Mouse (Mus musculus): Measurements from ENCODE around the gene Mdc1. TPM values are rescaled to one million over a fixed set of nuclear protein-coding genes. Genes with fewer than 3 reads are reported as not detected.
A peak's percentile ranks its signal among the peaks of the same experiment; 100 is the strongest.

The Mdc1 gene
- polyA plus RNA-seq, 1 experiment: 3.2 TPM

DNA sequence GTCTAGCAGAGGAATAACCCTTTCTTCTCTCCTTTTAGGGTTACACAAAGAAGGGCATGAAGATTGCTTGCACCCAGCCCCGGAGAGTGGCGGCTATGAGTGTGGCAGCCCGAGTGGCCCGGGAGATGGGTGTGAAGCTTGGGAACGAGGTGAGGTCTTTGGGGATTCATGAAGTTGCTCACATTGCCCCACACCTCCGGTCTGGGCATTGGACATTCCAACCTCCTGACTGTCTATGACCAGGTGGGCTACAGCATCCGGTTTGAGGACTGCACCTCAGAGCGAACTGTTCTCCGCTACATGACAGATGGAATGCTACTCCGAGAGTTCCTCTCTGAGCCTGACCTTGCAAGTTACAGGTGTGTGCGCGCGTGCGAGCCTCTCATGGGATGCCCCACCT is 42.5 kb downstream of the Mdc1 start:
- TF ChIP-seq CTCF (IDR thresholded peaks at IDR 0.05; ENCODE audit: extremely low read depth, insufficient read length, insufficient replicate concordance, low read depth, low read length): no peak
- TF ChIP-seq POLR2A (IDR thresholded peaks at IDR 0.05; ENCODE audit: low read depth, low read length): no peak
- 94% methylated on average over 14 of the region's 14 CpGs for WGBS
- H3K27me3 ChIP-seq (ENCODE audit: control insufficient read depth, insufficient read depth, low read length): no peaks in the 10 kb centered on the region
- peaks cover 2% of the 10 kb centered on the region for H3K4me1 ChIP-seq (ENCODE audit: control insufficient read depth, insufficient read depth, insufficient read length, low read length)
- H3K27ac ChIP-seq (ENCODE audit: insufficient read depth, low read depth, low read length): no peak overlapping the region
- no peak overlapping the region for H3K4me3 ChIP-seq (ENCODE audit: low read depth, low read length)
- peaks cover 62% of the 10 kb centered on the region for H3K36me3 ChIP-seq (ENCODE audit: control insufficient read depth, insufficient read depth, low read length)

DNA sequence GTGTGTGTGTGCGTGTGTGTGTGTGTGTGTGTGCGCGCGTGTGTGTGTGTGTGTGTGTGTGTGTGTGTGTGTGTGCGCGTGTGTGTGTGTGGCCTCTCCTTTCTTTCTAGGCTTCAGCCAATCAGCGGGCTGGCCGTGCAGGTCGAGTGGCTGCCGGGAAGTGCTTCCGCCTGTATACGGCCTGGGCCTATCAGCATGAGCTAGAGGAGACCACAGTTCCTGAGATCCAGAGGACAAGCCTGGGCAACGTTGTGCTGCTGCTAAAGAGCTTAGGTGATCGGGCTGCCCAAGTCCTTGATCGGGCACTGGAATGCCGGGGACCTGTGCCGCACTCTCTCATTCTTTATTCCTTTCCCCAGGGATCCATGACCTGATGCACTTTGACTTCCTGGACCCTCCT is 46.4 kb downstream of the Mdc1 start:
- 91% methylated on average over 11 of the region's 17 CpGs for WGBS
- Histone ChIP-seq H3K4me1 (ENCODE audit: control insufficient read depth, insufficient read depth, insufficient read length, low read length) (no peaks in the 10 kb centered on the region), H3K36me3 (ENCODE audit: control insufficient read depth, insufficient read depth, low read length) (peaks cover 81% of the 10 kb centered on the region), H3K27ac (ENCODE audit: insufficient read depth, low read depth, low read length) (no peak overlapping the region), H3K27me3 (ENCODE audit: control insufficient read depth, insufficient read depth, low read length) (no peaks in the 10 kb centered on the region), H3K4me3 (ENCODE audit: low read depth, low read length) (no peak overlapping the region)
- TF ChIP-seq POLR2A (IDR thresholded peaks at IDR 0.05; ENCODE audit: low read depth, low read length): no peak
- no peak for TF ChIP-seq CTCF (IDR thresholded peaks at IDR 0.05; ENCODE audit: extremely low read depth, insufficient read length, insufficient replicate concordance, low read depth, low read length)

DNA sequence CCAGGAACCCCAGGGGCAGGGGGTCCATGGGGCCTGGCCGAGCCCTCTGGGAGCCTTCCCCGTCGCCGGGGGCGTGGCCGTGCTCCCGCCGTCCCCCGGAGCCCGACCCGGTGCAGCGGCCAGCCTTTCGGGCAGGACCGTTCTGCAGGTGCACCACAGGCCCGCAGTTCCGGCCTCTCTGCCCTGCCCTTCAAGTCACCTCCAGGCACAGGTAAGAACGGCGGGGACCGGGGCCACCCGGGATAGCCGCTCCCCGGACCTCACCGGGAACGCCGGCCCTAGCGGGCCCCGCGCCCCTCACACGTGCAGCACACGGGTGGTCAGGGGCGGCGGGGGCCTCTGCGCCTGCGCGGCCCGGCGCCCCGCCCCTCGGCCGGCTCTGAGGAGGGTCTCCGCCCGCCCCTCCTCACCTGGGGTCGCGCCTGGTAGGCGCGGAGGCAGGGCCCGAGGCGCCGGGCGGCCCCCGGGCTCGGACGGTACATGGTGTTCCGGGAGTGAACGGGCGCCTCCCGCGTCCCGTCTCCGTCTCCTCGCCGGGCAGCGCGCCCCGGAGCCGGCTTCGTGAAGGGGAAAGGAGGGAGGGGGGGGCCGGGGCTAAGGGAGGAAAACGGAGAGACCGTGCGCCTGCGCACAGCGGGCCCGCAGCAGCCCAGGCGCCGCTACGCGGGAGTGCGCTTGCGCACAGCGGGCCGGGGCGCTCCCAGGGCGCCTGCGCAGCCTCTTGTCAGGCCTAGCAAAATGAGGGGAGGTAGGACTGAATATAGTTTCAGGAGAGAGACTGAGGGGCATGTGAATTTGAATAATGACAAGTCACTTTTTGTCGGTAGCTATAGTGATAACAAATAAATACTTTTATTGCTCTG is 55.7 kb downstream of the Mdc1 start, which contains the start of gene 2310061I04Rik:
Gene 2310061I04Rik (minus strand): TSS at position 651 of the 863 bp plus-strand sequence.
- Histone ChIP-seq H3K36me3 (ENCODE audit: control insufficient read depth, insufficient read depth, low read length) (peaks cover 21% of the 10 kb centered on the region), H3K4me3 (ENCODE audit: low read depth, low read length) (peak within 1 kb of the TSS; percentile 94), H3K27ac (ENCODE audit: insufficient read depth, low read depth, low read length) (peak within 1 kb of the TSS; percentile 51), H3K27me3 (ENCODE audit: control insufficient read depth, insufficient read depth, low read length) (no peaks in the 10 kb centered on the region), H3K4me1 (ENCODE audit: control insufficient read depth, insufficient read depth, insufficient read length, low read length) (peaks cover 7% of the 10 kb centered on the region)
- WGBS: under 1% methylated on average over 82 of the region's 86 CpGs
- no peak for TF ChIP-seq CTCF (IDR thresholded peaks at IDR 0.05; ENCODE audit: extremely low read depth, insufficient read length, insufficient replicate concordance, low read depth, low read length)
- TF ChIP-seq POLR2A (IDR thresholded peaks at IDR 0.05; ENCODE audit: low read depth, low read length): no peak

DNA sequence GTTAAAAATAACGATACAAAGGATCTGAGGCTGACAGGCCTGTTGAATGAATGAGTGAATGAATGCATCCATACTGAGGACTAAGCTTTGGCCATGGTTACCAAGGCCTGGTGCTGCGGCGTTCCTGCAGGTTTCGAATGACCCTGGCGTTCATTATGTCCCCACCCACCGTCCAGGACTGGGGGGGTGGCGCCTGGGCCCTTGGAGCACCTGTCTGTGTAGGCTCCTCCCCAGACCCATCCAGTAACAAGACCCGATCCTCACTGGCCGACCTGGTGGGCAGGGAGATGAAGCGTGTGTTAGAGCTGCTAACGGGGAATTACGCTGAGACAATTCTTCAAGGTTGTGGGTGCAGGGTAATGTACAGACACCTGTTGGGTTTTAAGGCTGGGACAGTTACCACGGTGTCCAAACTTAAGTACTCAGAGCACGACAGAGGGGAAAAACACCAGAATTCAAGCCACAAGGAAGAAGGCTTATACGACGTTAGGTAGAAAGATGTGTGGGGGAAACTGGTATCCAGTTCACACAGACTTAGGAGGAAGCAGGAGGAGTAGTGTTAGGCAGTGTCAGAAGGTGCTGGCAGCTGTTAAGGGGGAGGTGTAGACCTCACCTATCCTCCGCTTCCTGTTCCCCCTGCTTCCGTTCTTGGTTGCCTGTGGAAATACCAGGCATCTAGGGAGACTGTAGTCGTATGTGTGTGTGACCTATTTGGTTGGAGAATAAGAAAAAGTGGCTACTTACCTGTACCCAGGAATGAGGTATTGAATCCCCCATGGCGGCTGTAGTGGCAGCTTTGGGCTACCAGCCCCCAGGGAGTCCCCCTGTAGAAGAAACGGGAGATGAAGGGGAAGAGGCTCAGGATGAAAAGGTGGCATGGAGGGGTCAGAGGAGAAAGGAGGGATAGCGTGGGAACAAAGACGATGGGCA is 56.6 kb downstream of the Mdc1 start:
- TF ChIP-seq CTCF (IDR thresholded peaks at IDR 0.05; ENCODE audit: extremely low read depth, insufficient read length, insufficient replicate concordance, low read depth, low read length) (no peak), POLR2A (IDR thresholded peaks at IDR 0.05; ENCODE audit: low read depth, low read length) (no peak)

DNA sequence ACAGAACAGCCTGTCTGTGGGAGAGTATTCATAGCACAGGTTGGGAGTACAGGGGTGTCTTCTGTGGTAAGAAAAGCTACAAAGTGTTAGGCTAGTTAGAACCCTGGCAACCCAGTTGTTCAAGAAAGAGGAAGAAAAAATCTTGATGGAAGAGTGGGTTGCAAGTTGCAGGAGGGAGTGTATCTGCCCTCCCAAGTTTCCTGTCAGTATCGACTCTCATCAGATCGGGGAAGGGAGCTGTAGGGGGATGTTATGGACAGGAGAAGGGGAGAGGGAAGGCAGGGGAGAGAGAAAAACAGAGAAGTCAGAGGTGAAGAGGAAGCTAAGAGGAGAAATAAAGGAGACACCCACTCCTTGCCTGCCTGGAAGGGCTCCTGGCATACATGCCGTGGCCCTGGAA is 59.3 kb downstream of the Mdc1 start:
- Histone ChIP-seq H3K4me3 (ENCODE audit: low read depth, low read length) (no peak overlapping the region), H3K36me3 (ENCODE audit: control insufficient read depth, insufficient read depth, low read length) (peaks cover 11% of the 10 kb centered on the region), H3K27ac (ENCODE audit: insufficient read depth, low read depth, low read length) (no peak overlapping the region), H3K4me1 (ENCODE audit: control insufficient read depth, insufficient read depth, insufficient read length, low read length) (peaks cover 7% of the 10 kb centered on the region), H3K27me3 (ENCODE audit: control insufficient read depth, insufficient read depth, low read length) (no peaks in the 10 kb centered on the region)
- WGBS: 88% methylated on average over 3 of the region's 3 CpGs
- no peak for TF ChIP-seq POLR2A (IDR thresholded peaks at IDR 0.05; ENCODE audit: low read depth, low read length)
- TF ChIP-seq CTCF (IDR thresholded peaks at IDR 0.05; ENCODE audit: extremely low read depth, insufficient read length, insufficient replicate concordance, low read depth, low read length): no peak

More for the DNA sequence above, 56.6 kb downstream of the Mdc1 start:
- no peak overlapping the region for H3K27ac ChIP-seq (ENCODE audit: insufficient read depth, low read depth, low read length)
- H3K27me3 ChIP-seq (ENCODE audit: control insufficient read depth, insufficient read depth, low read length): no peaks in the 10 kb centered on the region
- WGBS: 34% methylated on average over 23 of the region's 23 CpGs
- peaks cover 14% of the 10 kb centered on the region for H3K36me3 ChIP-seq (ENCODE audit: control insufficient read depth, insufficient read depth, low read length)
- peaks cover 7% of the 10 kb centered on the region for H3K4me1 ChIP-seq (ENCODE audit: control insufficient read depth, insufficient read depth, insufficient read length, low read length)
- peak overlapping the region; percentile 31 for H3K4me3 ChIP-seq (ENCODE audit: low read depth, low read length)

DNA sequence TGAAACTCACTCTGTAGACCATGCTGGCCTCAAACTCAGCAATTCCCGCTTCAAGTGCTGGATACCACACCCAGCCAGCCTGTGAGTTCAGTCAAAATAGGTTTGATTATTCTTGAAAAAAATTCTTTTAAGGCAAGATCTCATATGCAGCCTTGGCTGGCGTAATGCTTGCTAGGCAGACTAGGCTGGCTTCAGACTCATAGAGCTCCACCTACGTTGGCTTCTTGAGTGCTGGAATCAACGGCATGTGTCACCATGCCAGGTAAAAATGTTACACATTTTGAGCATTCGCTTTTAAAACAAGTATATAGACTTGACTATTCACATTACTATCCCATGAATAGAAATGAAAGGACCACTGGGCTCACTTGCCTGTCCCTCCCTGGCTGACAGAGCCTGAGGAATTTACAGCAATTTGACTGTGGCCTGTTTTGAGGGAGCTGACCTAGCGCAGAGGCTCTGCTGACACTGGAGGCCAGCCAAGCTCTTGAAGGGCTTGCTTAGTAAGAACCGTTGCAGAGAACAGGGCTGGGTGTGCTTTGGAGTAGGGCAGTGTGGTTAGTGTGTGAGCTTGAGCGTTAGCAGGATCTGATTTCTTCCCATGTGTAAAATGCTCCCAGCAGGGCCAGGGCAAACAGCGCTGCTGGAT is 62.2 kb downstream of the Mdc1 start:
- Histone ChIP-seq H3K4me1 (ENCODE audit: control insufficient read depth, insufficient read depth, insufficient read length, low read length) (no peaks in the 10 kb centered on the region), H3K27ac (ENCODE audit: insufficient read depth, low read depth, low read length) (no peak overlapping the region)
- TF ChIP-seq CTCF (IDR thresholded peaks at IDR 0.05; ENCODE audit: extremely low read depth, insufficient read length, insufficient replicate concordance, low read depth, low read length) (no peak), POLR2A (IDR thresholded peaks at IDR 0.05; ENCODE audit: low read depth, low read length) (no peak)

More for the DNA sequence above, 62.2 kb downstream of the Mdc1 start:
- WGBS: 82% methylated on average over 9 of the region's 9 CpGs
- no peaks in the 10 kb centered on the region for H3K27me3 ChIP-seq (ENCODE audit: control insufficient read depth, insufficient read depth, low read length)
- peaks cover 15% of the 10 kb centered on the region for H3K36me3 ChIP-seq (ENCODE audit: control insufficient read depth, insufficient read depth, low read length)
- no peak overlapping the region for H3K4me3 ChIP-seq (ENCODE audit: low read depth, low read length)
